Mouse (Mus musculus): ENCODE results near the gene Hmcn1. TPM values are rescaled to one million over a fixed set of nuclear protein-coding genes. Genes with fewer than 3 reads are reported as not detected.
A peak's percentile ranks its signal among the peaks of the same experiment; 100 is the strongest.

Hmcn1 gene
- polyA plus RNA-seq, 1 experiment from 2014 or later: 20.9 TPM

DNA sequence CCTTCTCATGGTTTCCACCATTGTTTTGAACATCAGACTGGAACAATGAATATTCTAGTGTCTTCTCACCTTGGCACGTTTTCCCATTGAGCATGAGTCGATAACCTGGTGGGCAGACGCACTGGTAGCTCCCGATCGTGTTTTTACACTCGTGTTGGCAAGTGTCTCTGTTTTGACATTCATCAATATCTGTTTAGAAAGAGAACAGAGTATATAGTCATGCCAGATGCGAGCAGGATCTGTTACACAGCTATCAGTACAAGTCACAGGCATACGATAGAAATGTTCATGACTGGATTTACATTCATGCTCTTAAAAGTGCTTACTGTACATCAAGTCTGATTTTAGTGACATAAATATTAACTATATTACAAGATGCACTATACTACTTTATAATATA is 419.8 kb downstream of the Hmcn1 start:
- Histone ChIP-seq H3K9me3 (replicated peaks) (no peaks in the 10 kb centered on the region), H3K27me3 (replicated peaks) (no peaks in the 10 kb centered on the region), H3K4me3 (no peak overlapping the region), H3K4me2 (no peak overlapping the region), H3K4me1 (replicated peaks) (no peaks in the 10 kb centered on the region), H3K36me3 (peaks cover 35% of the 10 kb centered on the region), H3K9ac (no peak overlapping the region), H3K27ac (ENCODE audit: poor library complexity, severe bottlenecking) (no peak overlapping the region)
- ATAC-seq (ENCODE audit: insufficient number of reproducible peaks, low FRiP score): no peak
- 86% methylated on average over 8 of the region's 8 CpGs for WGBS

DNA sequence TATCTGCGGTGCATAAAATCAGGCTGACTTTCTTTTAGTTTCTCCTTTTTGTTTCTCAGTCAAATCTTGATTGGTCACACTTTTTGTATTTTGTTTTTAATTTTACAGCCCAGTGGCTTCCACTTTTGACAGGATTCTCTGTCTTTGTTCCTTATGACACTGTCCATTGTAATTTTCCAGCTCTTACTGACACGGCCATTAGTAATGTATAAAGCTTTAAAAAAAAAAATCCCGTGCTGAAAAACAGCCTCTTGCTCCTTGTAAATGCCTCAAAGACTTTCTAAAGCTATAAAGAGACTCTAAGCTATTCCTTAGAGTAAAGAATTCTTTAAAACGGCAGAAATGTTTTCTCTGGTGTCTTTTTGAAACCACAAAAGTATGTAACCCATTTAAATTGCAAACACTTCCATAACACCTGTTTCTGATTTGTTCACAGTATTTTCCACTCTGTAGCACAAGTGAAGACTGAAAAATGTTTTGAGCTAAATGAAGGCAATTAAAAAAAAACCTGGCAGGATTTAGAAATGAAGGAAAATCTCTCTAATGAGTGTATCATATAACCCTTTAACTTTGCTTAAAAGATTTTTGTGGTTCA is 422.6 kb downstream of the Hmcn1 start:
- no peaks in the 10 kb centered on the region for H3K9me3 ChIP-seq (replicated peaks)
- no peak overlapping the region for H3K4me3 ChIP-seq
- H3K36me3 ChIP-seq: peaks cover 30% of the 10 kb centered on the region
- H3K27ac ChIP-seq (ENCODE audit: poor library complexity, severe bottlenecking): no peak overlapping the region
- WGBS: 77% methylated on average over 4 of the region's 4 CpGs
- no peak overlapping the region for H3K4me2 ChIP-seq
- H3K9ac ChIP-seq: no peak overlapping the region
- no peaks in the 10 kb centered on the region for H3K27me3 ChIP-seq (replicated peaks)
- H3K4me1 ChIP-seq (replicated peaks): no peaks in the 10 kb centered on the region
- ATAC-seq (ENCODE audit: insufficient number of reproducible peaks, low FRiP score): no peak

DNA sequence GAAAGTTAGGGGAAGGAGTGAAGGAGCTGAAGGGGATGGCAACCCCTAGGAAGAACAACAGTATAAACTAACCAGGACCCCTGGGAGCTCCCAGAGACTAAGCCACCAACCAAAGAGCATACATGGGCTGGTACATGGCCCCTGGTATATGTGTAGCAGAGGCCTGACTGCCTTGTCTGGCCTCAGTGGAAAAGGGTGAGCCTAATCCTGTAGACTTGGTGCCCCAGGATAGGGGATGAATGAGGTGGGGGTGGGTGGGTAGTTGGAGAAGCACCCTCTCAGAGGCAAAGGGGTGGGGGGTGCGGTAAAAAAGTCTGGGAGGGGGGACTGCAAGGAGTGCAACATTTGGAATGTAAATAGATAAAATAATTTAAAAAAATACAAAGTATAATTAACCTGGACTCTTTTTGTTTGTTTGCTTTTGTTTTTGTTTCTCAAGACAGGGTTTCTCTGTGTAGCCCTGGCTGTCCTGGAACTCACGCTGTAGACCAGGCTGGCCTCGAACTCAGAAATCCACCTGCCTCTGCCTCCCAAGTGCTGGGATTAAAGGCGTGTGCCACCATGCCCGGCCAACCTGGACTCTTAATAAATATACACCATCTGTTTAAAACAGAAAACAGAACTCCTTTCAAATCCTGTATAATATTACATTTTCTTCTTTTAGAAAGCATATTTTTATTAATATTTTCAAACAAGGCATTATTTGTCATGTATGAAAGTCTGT is 423.3 kb downstream of the Hmcn1 start:
- H3K4me3 ChIP-seq: no peak overlapping the region
- no peaks in the 10 kb centered on the region for H3K27me3 ChIP-seq (replicated peaks)
- 89% methylated on average over 5 of the region's 5 CpGs for WGBS

DNA sequence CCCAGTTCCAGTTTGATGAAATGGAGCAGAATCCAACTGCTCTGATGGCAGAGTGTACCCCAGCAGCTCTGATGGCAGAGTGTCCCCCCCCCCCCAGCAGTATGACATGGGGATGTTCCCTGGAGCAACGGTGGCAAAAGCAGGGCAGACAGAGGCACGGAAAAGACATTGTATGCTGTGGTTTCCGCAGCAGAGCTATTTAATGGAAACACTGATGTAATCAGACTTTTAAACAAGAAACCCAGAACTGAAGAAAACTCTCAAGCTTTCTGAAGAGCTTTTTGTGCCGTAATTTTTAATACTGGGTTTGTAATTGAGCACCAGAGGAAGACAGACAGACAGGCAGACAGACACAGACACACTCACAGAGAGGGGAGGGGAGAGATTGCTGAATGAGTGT is 426.9 kb downstream of the Hmcn1 start:
- WGBS: 73% methylated on average over 4 of the region's 4 CpGs
- H3K4me2 ChIP-seq: no peak overlapping the region

More for the DNA sequence above, 423.3 kb downstream of the Hmcn1 start:
- Histone ChIP-seq H3K4me2 (no peak overlapping the region), H3K27ac (ENCODE audit: poor library complexity, severe bottlenecking) (no peak overlapping the region), H3K9ac (no peak overlapping the region), H3K36me3 (peaks cover 33% of the 10 kb centered on the region), H3K4me1 (replicated peaks) (no peaks in the 10 kb centered on the region), H3K9me3 (replicated peaks) (no peaks in the 10 kb centered on the region)
- ATAC-seq (ENCODE audit: insufficient number of reproducible peaks, low FRiP score): no peak

DNA sequence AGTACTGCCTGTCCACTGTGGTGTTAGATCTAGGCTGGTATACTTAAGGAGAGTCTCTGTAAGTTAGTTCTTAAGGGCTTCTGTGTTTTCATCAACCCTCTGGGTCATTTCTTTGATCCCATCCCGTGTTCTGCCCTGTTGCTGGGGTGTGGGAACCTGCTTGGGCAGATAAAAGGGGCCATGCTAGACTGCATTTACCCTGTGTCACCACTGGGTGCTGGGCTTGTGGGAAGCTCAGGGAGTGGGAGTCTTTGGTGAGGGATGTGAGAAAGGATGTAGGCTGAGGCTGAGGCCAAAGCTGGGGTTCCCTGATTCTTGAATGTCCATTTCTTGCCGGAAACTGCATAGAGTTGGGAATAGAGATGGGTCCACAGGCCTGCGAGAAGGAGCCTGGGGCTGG is 436.6 kb downstream of the Hmcn1 start:
- ATAC-seq (ENCODE audit: insufficient number of reproducible peaks, low FRiP score): no peak
- Histone ChIP-seq H3K4me2 (no peak overlapping the region), H3K27ac (ENCODE audit: poor library complexity, severe bottlenecking) (no peak overlapping the region), H3K4me1 (replicated peaks) (no peaks in the 10 kb centered on the region), H3K4me3 (no peak overlapping the region), H3K9me3 (replicated peaks) (no peaks in the 10 kb centered on the region), H3K36me3 (peaks cover 7% of the 10 kb centered on the region), H3K9ac (no peak overlapping the region), H3K27me3 (replicated peaks) (no peaks in the 10 kb centered on the region)
- WGBS: 60% methylated on average over 3 of the region's 3 CpGs

More for the DNA sequence above, 426.9 kb downstream of the Hmcn1 start:
- no peak for ATAC-seq (ENCODE audit: insufficient number of reproducible peaks, low FRiP score)
- H3K9me3 ChIP-seq (replicated peaks): no peaks in the 10 kb centered on the region
- no peak overlapping the region for H3K9ac ChIP-seq
- H3K27ac ChIP-seq (ENCODE audit: poor library complexity, severe bottlenecking): no peak overlapping the region
- H3K4me3 ChIP-seq: no peak overlapping the region
- no peaks in the 10 kb centered on the region for H3K4me1 ChIP-seq (replicated peaks)
- H3K36me3 ChIP-seq: peaks cover 44% of the 10 kb centered on the region
- no peaks in the 10 kb centered on the region for H3K27me3 ChIP-seq (replicated peaks)

DNA sequence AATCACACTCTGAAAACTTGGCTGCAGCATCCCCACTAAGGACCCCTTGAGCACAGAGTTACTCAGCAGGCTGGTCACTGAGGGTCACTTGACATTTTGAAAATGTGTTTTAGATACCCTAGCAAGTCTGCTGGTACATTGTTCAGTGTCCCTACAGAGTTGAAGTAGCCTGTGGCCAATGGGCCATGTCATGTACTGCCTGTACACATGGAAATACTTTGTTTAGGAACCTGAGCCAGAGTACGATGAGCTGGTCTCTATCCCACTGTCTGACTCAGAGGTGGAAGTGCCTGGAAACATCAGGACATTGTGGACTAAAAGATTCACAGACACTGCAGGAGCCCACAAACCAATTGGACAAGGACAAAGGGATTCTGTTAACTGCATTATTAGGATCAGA is 441.8 kb downstream of the Hmcn1 start:
- no peak overlapping the region for H3K4me2 ChIP-seq
- no peak overlapping the region for H3K9ac ChIP-seq
- H3K9me3 ChIP-seq (replicated peaks): 0 out of 2 replicates have a peak, but pooled peaks cover 2% of the 10 kb centered on the region
- WGBS: 85% methylated on average over 1 of the region's 1 CpGs
- H3K27me3 ChIP-seq (replicated peaks): no peaks in the 10 kb centered on the region
- H3K4me1 ChIP-seq (replicated peaks): no peaks in the 10 kb centered on the region
- ATAC-seq (ENCODE audit: insufficient number of reproducible peaks, low FRiP score): no peak
- no peaks in the 10 kb centered on the region for H3K36me3 ChIP-seq
- H3K4me3 ChIP-seq: no peak overlapping the region
- no peak overlapping the region for H3K27ac ChIP-seq (ENCODE audit: poor library complexity, severe bottlenecking)

DNA sequence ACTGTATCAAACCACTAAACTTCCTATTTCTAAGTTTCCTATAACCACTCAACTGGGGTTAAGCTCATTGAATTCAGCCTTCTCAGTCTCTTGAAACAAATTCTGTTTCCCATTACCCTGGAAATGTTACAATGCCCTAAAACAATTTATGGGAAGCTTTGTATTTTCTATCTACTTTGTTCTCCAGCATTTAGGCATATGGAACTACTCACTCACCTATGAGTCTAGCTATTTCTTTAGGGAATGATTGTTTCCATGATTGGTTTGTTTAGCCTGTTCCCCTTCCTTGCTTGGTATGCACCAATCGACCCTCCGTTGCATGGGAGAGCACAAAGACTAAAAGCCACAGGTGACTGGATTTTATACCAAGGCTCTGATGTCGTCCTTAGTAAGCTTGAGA is 446.8 kb downstream of the Hmcn1 start:
- Histone ChIP-seq H3K9ac (no peak overlapping the region), H3K27me3 (replicated peaks) (no peaks in the 10 kb centered on the region), H3K4me2 (no peak overlapping the region), H3K9me3 (replicated peaks) (0 out of 2 replicates have a peak, but pooled peaks cover 2% of the 10 kb centered on the region), H3K4me3 (no peak overlapping the region), H3K4me1 (replicated peaks) (peaks cover 8% of the 10 kb centered on the region; the same call in 1 of the 2 replicates), H3K36me3 (no peaks in the 10 kb centered on the region), H3K27ac (ENCODE audit: poor library complexity, severe bottlenecking) (no peak overlapping the region)
- no peak for ATAC-seq (ENCODE audit: insufficient number of reproducible peaks, low FRiP score)
- WGBS: 69% methylated on average over 3 of the region's 3 CpGs

DNA sequence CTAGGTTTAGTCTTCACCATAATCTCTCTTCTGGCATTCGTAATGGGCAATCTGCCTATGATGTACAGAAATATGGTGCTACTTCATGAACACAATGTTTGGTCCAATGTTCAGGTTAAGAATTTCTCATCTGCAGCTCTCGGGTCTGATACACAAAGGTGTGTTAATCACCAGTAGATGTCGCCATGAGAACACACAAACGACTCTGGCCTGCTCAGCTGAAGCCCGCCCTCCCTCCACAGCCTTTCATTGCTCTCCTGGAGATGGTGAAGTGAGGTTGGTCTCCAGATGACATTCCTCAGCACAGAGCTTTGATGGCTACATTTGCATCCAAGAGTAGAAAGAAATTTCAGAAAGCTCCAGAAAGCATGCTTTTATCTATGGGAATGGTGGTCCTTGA is 453.0 kb downstream of the Hmcn1 start:
- Histone ChIP-seq H3K4me1 (replicated peaks) (peaks cover 20% of the 10 kb centered on the region), H3K9ac (no peak overlapping the region), H3K27ac (ENCODE audit: poor library complexity, severe bottlenecking) (no peak overlapping the region), H3K9me3 (replicated peaks) (no peaks in the 10 kb centered on the region), H3K4me3 (no peak overlapping the region), H3K4me2 (no peak overlapping the region), H3K36me3 (no peaks in the 10 kb centered on the region), H3K27me3 (replicated peaks) (no peaks in the 10 kb centered on the region)
- WGBS: 6% methylated on average over 5 of the region's 5 CpGs
- ATAC-seq (ENCODE audit: insufficient number of reproducible peaks, low FRiP score): 0 out of 2 replicates have a peak, but pooled peaks have one; percentile 59

DNA sequence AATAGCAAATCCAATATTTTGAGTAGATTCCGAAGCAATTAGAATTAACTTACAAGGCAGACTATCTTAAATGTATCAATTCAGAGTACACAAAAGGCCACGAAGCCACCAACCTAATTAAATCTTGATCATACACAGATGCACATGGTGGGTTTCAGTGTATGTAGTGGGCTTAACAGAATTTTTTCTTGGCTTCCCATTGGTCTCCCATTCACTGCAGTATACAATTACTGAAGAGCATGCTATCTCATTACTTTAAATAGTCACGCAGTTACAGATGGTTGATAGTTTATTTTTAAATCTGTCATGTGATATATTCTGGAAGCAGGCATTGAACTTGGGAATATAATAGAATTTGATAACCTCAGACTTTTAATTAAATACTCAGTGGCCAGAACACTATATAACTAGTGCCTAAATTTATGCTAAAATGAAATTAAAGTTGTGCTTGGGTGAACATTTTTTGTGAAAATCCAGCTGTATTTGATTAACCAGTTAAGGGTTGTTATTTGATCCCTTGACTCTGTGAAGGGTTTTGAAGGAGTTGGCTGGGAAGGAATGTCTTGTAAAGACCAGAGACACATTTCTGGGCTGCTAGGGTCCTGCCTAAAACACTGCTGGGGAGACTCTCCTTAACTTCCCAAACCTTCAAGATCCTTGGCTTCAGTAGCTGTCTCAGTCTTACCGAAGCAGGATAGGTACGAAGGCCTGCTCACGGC is 455.7 kb downstream of the Hmcn1 start:
- ATAC-seq (ENCODE audit: insufficient number of reproducible peaks, low FRiP score): no peak
- H3K4me1 ChIP-seq (replicated peaks): peaks cover 12% of the 10 kb centered on the region
- no peaks in the 10 kb centered on the region for H3K27me3 ChIP-seq (replicated peaks)
- H3K4me2 ChIP-seq: no peak overlapping the region
- H3K27ac ChIP-seq (ENCODE audit: poor library complexity, severe bottlenecking): no peak overlapping the region
- no peak overlapping the region for H3K9ac ChIP-seq
- H3K4me3 ChIP-seq: no peak overlapping the region
- no peaks in the 10 kb centered on the region for H3K9me3 ChIP-seq (replicated peaks)
- no peaks in the 10 kb centered on the region for H3K36me3 ChIP-seq
- 69% methylated on average over 6 of the region's 6 CpGs for whole genome bisulfite sequencing

DNA sequence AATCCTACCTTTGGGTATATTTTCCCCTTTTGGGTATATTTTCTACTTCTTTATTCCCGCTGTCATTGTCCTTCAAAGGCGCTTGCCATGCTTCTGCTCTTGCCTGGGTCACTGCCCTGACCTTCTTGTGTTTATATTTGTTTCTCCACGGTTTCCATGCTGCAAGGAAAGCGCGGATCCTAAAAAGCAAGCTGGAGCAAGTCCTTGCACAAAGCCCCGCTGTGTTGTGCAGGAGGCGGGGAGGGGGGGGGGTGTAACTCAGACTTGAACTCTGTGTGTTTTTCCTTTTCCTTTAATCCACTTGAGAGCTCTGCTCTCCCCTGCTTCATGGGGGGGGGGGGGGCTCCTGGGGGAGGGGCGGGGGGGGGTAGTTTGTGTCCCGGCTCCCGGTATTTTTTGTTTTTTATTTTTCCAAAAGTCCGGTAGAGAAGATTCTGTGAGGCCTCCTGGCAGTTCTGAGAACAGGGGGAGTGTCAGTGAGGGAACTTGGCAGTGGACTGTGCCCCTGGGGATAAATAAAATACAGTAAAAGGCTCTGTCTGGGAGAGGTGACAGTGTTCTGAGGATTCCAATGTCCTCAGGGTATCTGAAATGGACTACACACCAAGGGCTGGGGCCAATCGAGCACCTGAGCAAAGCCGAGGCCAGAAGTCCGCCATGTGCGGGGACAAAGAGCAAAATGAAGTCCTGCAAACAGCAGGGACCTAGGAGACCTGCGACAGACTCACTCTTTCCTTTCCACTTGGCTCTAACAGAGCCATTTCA is 457.3 kb downstream of the Hmcn1 start:
- Histone ChIP-seq H3K36me3 (no peaks in the 10 kb centered on the region), H3K27me3 (replicated peaks) (no peaks in the 10 kb centered on the region), H3K27ac (ENCODE audit: poor library complexity, severe bottlenecking) (peak overlapping the region; percentile 9; the same call in 1 of the 2 replicates), H3K4me3 (no peak overlapping the region), H3K9ac (peak overlapping the region; percentile 34; the same call in 1 of the 2 replicates), H3K9me3 (replicated peaks) (no peaks in the 10 kb centered on the region), H3K4me2 (peak overlapping the region; percentile 47), H3K4me1 (replicated peaks) (peaks cover 12% of the 10 kb centered on the region)
- peak; percentile 39; the same call in 1 of the 2 replicates for ATAC-seq (ENCODE audit: insufficient number of reproducible peaks, low FRiP score)
- WGBS: 44% methylated on average over 16 of the region's 16 CpGs

DNA sequence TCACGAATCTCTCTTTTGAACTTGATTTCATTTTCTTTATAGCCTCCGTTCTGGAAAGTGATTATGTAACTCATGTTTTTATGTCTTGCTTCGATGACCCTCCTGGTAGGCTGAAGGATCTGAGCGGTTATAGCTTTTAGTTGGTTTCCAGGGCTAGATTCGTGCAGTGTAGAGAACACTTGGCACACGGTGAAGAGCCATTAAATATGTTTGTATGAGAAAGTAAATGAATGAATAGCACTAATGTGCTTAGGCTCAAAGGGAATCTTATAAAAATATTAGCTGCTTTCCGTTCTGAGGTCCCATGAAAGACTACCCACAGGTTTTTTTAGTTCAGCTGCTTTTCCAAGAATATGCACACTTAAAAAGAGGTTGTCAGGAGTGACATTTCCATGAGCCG is 458.6 kb downstream of the Hmcn1 start:
- Histone ChIP-seq H3K4me2 (no peak overlapping the region), H3K4me1 (replicated peaks) (peaks cover 12% of the 10 kb centered on the region), H3K4me3 (no peak overlapping the region), H3K9me3 (replicated peaks) (no peaks in the 10 kb centered on the region), H3K9ac (no peak overlapping the region), H3K36me3 (no peaks in the 10 kb centered on the region), H3K27ac (ENCODE audit: poor library complexity, severe bottlenecking) (no peak overlapping the region), H3K27me3 (replicated peaks) (no peaks in the 10 kb centered on the region)
- WGBS: 84% methylated on average over 8 of the region's 8 CpGs
- no peak for ATAC-seq (ENCODE audit: insufficient number of reproducible peaks, low FRiP score)
